Comparison of ENCODE assay signal across 8 mouse cellular contexts in the genomic region with DNA sequence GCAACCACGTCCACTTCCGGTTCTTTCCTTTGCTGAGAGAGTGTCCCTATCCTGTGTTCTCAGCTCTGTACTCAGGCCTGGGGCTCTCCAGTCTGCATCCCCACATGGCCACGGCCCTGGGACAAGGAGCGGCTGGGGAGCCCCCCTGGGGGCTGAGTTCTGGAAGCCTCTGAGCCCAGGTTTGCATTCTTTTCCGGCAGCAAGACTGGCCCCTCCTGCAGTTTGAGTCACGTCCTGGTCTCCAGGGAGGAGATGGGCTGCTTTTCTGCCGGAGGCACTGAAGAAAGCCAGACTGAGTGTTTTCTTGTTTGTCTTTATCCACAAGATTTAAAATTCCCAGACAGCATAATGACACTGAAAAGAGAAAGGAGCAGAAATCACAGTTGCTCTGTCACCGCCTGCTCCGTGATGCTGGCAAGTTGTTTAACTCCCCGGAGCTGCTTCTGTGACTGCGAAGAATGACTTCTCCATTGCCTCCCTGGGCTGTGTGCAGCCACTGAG.
DNase-seq lines count a peak whose midpoint lies in the region; ATAC-seq and TF ChIP-seq lines count a peak whose summit lies in the region.

No protein-coding gene starts in this region.

- peaks cover 18% of the 10 kb centered on the region for H3K4me1 ChIP-seq in forebrain, embryonic 14.5 days (ENCODE audit: control insufficient read depth, insufficient read depth, low read length)
- H3K4me1 ChIP-seq in neural tube, embryonic 13.5 days (replicated peaks) = peaks cover 41% of the 10 kb centered on the region

- 33% methylated on average over 11 of the region's 11 CpGs for WGBS in forebrain, embryonic 14.5 days
- 21% methylated on average over 11 of the region's 11 CpGs for WGBS in neural tube, embryonic 13.5 days

- no peak overlapping the region for H3K27ac ChIP-seq in forebrain, embryonic 14.5 days (ENCODE audit: low read depth, low read length)
- peak overlapping the region; percentile 52 for H3K27ac ChIP-seq in neural tube, embryonic 13.5 days (replicated peaks)
- H3K27ac ChIP-seq in layer of hippocampus, adult 2 months = no peak overlapping the region

- H3K9ac ChIP-seq in forebrain, embryonic 14.5 days (ENCODE audit: low read length) = peak overlapping the region; percentile 36; the same call in 1 of the 2 replicates
- no peak overlapping the region; the same call in 1 of the 2 replicates for H3K9ac ChIP-seq in neural tube, embryonic 13.5 days

- intact Hi-C loops in heart, postnatal 36 days (cut with DNase I) = loop anchor here (5.0 kb wide), 1 partner anchor 111 kb away; a partner anchor contains a TSS

- H3K36me3 ChIP-seq in forebrain, embryonic 14.5 days (ENCODE audit: control insufficient read depth, insufficient read depth, low read length) = no peaks in the 10 kb centered on the region
- no peaks in the 10 kb centered on the region for H3K36me3 ChIP-seq in neural tube, embryonic 13.5 days

- no peaks in the 10 kb centered on the region for H3K27me3 ChIP-seq in forebrain, embryonic 14.5 days (replicated peaks; ENCODE audit: control insufficient read depth, insufficient read depth, low read length)
- H3K27me3 ChIP-seq in neural tube, embryonic 13.5 days = no peaks in the 10 kb centered on the region

- ATAC-seq in forebrain, embryonic 14.5 days = 0 out of 2 replicates have a peak, but pooled peaks have one; percentile 14
- 0 out of 2 replicates have a peak, but pooled peaks have one; percentile 47 for ATAC-seq in neural tube, embryonic 13.5 days (ENCODE audit: low read depth)

- no peak for TF ChIP-seq CTCF in layer of hippocampus, adult 2 months (conservative IDR thresholded peaks at IDR 0.05)

- H3K4me2 ChIP-seq in forebrain, embryonic 14.5 days (ENCODE audit: low read length) = 0 out of 2 replicates have a peak overlapping the region, but pooled peaks have one; percentile 10
- peak overlapping the region; percentile 9; the same call in 1 of the 2 replicates for H3K4me2 ChIP-seq in neural tube, embryonic 13.5 days

- no peaks in the 10 kb centered on the region for H3K9me3 ChIP-seq in forebrain, embryonic 14.5 days (replicated peaks; ENCODE audit: control insufficient read depth, low read length)
- H3K9me3 ChIP-seq in neural tube, embryonic 13.5 days = no peaks in the 10 kb centered on the region

- H3K4me3 ChIP-seq in forebrain, embryonic 14.5 days (ENCODE audit: low read depth, low read length) = no peak overlapping the region
- H3K4me3 ChIP-seq in neural tube, embryonic 13.5 days = no peak overlapping the region
- H3K4me3 ChIP-seq in layer of hippocampus, adult 2 months = no peak overlapping the region

- peak; percentile 15 to 22 for DNase-seq in right cerebral cortex, adult 2 months (ENCODE audit: low spot score in 2 of 2)
- DNase-seq in right cerebral cortex, adult 18-20 months = no peak
- DNase-seq in forebrain, embryonic 14.5 days (ENCODE audit: low spot score) = peak; percentile 41
- DNase-seq in heart, postnatal 36 days = peak; percentile 31 to 64
- DNase-seq in layer of hippocampus, adult 2 months (ENCODE audit: low spot score in 2 of 2) = no peak
- no peak for DNase-seq in thymus, postnatal 0 days (ENCODE audit: low spot score)
- DNase-seq in adrenal gland, postnatal 25 days = no peak

Comparison
In these comparisons a context has a peak if more than half of its experiments do, and no peak if none do; other contexts are left out.
1. DNase-seq: peak in right cerebral cortex, adult 2 months (2 of 2), forebrain, embryonic 14.5 days (single experiment) and heart, postnatal 36 days (2 of 2); none in right cerebral cortex, adult 18-20 months (single experiment), layer of hippocampus, adult 2 months (0 of 2), thymus, postnatal 0 days (single experiment) and adrenal gland, postnatal 25 days (single experiment).